13 mouse cellular contexts compared by ENCODE assay signal in genomic region chr11:94717239-94717638, GRCm38 (mm10). TPM values are rescaled to one million over a fixed set of nuclear protein-coding genes. Genes with fewer than 3 reads are reported as not detected.
DNase-seq lines count a peak whose midpoint lies in the region; ATAC-seq and TF ChIP-seq lines count a peak whose summit lies in the region.
"Had no signal": no experiment of that assay in that cellular context is flagged by ENCODE, and none has a peak within 500 bp of the region (broad histone marks: within the 10 kb centered on the region; RNA-seq: fewer than 3 reads in every experiment).

No protein-coding gene starts in this region.

- H3K9ac ChIP-seq in liver, embryonic 11.5 days (ENCODE audit: low read depth, low read length): no peak overlapping the region
- H3K9ac ChIP-seq: limb, embryonic 15.5 days had no signal

- no peak for ATAC-seq in liver, embryonic 11.5 days (replicated peaks; ENCODE audit: low FRiP score)

- H3K4me2 ChIP-seq in liver, embryonic 11.5 days: peak overlapping the region; percentile 28
- H3K4me2 ChIP-seq: limb, embryonic 15.5 days had no signal

- H3K27me3 ChIP-seq in liver, embryonic 11.5 days (replicated peaks; ENCODE audit: control insufficient read depth, insufficient read depth, low read length): peaks cover 12% of the 10 kb centered on the region; the same call in 1 of the 2 replicates

- peaks cover 8% of the 10 kb centered on the region; the same call in 1 of the 2 replicates for H3K4me1 ChIP-seq in liver, embryonic 11.5 days (replicated peaks; ENCODE audit: control insufficient read depth, insufficient read depth, low read length)

- no peak for TF ChIP-seq POLR2A in brain, embryonic 14.5 days (IDR thresholded peaks at IDR 0.05; ENCODE audit: borderline replicate concordance, extremely low read depth, insufficient read depth, insufficient read length, poor library complexity, severe bottlenecking)

- TF ChIP-seq CTCF in gastrocnemius, adult 2 months (IDR thresholded peaks at IDR 0.05): no peak
- TF ChIP-seq CTCF in brain, embryonic 14.5 days (IDR thresholded peaks at IDR 0.05; ENCODE audit: borderline replicate concordance, extremely low read depth, insufficient read depth, insufficient read length): no peak

- H3K9me3 ChIP-seq in liver, embryonic 11.5 days (ENCODE audit: control insufficient read depth, low read length): no peaks in the 10 kb centered on the region; the same call in 1 of the 2 replicates
- H3K9me3 ChIP-seq: limb, embryonic 15.5 days had no signal

- H3K4me3 ChIP-seq in gastrocnemius, adult 2 months: peak overlapping the region; percentile 48
- H3K4me3 ChIP-seq in liver, embryonic 11.5 days (ENCODE audit: low read depth, low read length): no peak overlapping the region
- H3K4me3 ChIP-seq: limb, embryonic 15.5 days; myocyte had no signal

- 42% methylated on average over 11 of the region's 11 CpGs for WGBS in liver, embryonic 11.5 days

- intact Hi-C loops in gastrocnemius, adult 2 months (cut with DNase I): loop anchor here (10.0 kb wide), 1 partner anchor 82 kb away; no protein-coding TSS in a partner anchor
- intact Hi-C loops in gastrocnemius, postnatal 14 days (cut with DNase I; ENCODE audit: low total_unique reads): loop anchor here (10.0 kb wide), 1 partner anchor 82 kb away; no protein-coding TSS in a partner anchor

- no peak overlapping the region for H3K27ac ChIP-seq in gastrocnemius, adult 2 months
- no peak overlapping the region for H3K27ac ChIP-seq in liver, embryonic 11.5 days (ENCODE audit: low read depth, low read length)
- H3K27ac ChIP-seq: limb, embryonic 15.5 days had no signal

- H3K36me3 ChIP-seq in liver, embryonic 11.5 days (ENCODE audit: control insufficient read depth, insufficient read depth, low read length): no peaks in the 10 kb centered on the region
- H3K36me3 ChIP-seq: limb, embryonic 15.5 days had no signal

- DNase-seq in gastrocnemius, adult 2 months: no peak
- DNase-seq in gastrocnemius, postnatal 14 days: no peak
- DNase-seq in kidney, postnatal 4 days: peak; percentile 20 to 33
- no peak for DNase-seq in kidney, postnatal 25 days
- DNase-seq in brain, embryonic 14.5 days (ENCODE audit: low read depth): peak; percentile 13
- no peak for DNase-seq in liver, embryonic 11.5 days (ENCODE audit: low spot score)
- no peak for DNase-seq in right cerebral cortex, postnatal 36 days (ENCODE audit: low spot score in 2 of 2)
- DNase-seq in ovary, postnatal 14 days (ENCODE audit: low spot score): no peak
- DNase-seq: thymus, adult 18-20 months had no signal

RNA-seq across cellular contexts. Expression of gene Gm11541, which starts 12.9 kb away (rescaled TPM):
- total RNA-seq in gastrocnemius, adult 2 months (2021): not detected
- total RNA-seq in gastrocnemius, postnatal 14 days (2021): not detected
- 0.04 TPM in 1 of 2 replicates, not detected in the other for polyA plus RNA-seq in brain, embryonic 14.5 days (2012; rRNA removed)
- 0.10 TPM in 1 of 2 replicates, not detected in the other for polyA plus RNA-seq in liver, embryonic 11.5 days (2014; fragmentation: Nextera tagmentation; extraction: Ambion mirVana)
- polyA plus RNA-seq: C2C12; large intestine, adult 2 months; myocyte had no signal

RNA-seq across cellular contexts. Expression of gene Cdc34b, which starts 24.3 kb away (rescaled TPM):
- 1 to 10 TPM in 1 of 2 experiments, under 1 TPM in 1; 0.82 to 1.3 TPM for total RNA-seq in gastrocnemius, adult 2 months (2021)
- total RNA-seq in gastrocnemius, postnatal 14 days (2021): under 1 TPM; 0.89 to 0.98 TPM
- polyA plus RNA-seq in brain, embryonic 14.5 days (2012; rRNA removed): 0.08 and 0.16 TPM in 2 replicates
- 0.23 TPM in 1 of 2 replicates, not detected in the other for polyA plus RNA-seq in liver, embryonic 11.5 days (2014; fragmentation: Nextera tagmentation; extraction: Ambion mirVana)
- polyA plus RNA-seq: large intestine, adult 2 months; limb, embryonic 15.5 days had no signal

RNA-seq across cellular contexts. Expression of gene Xylt2, which starts 39.9 kb away (rescaled TPM):
- total RNA-seq in gastrocnemius, adult 2 months (2021): 1 to 10 TPM; 3.6 to 3.9 TPM
- total RNA-seq in gastrocnemius, postnatal 14 days (2021): 1 to 10 TPM; 6.6 to 7.8 TPM
- 19.5 and 24.1 TPM in 2 replicates for polyA plus RNA-seq in brain, embryonic 14.5 days (2012; rRNA removed)
- polyA plus RNA-seq in liver, embryonic 11.5 days (2014; fragmentation: Nextera tagmentation; extraction: Ambion mirVana): 8.8 and 10.5 TPM in 2 replicates

Comparison
In these comparisons a context has a peak if more than half of its experiments do, and no peak if none do; other contexts are left out.
1. DNase-seq: peak in kidney, postnatal 4 days (2 of 2) and brain, embryonic 14.5 days (single experiment); none in gastrocnemius, adult 2 months (single experiment), gastrocnemius, postnatal 14 days (single experiment), kidney, postnatal 25 days (0 of 2), liver, embryonic 11.5 days (single experiment), right cerebral cortex, postnatal 36 days (0 of 2) and ovary, postnatal 14 days (single experiment).